Mouse (Mus musculus) midbrain, postnatal 0 days (tissue): ENCODE measurements at regions not wholly inside any gene's neighbourhood (a gene's known extent, or its start where the extent isn't known, plus 50 kb on each side); places are given as distances from the start of the nearest gene placed in this dataset.

Experiments
- ATAC-seq: fragments of 200-750 bp; cut with Nextera tagmentation; 2 replicates; pipeline ENCODE4 v1.8.0; 2017; ENCODE audit warnings: moderate number of reproducible peaks, mild to moderate bottlenecking, moderate TSS enrichment, moderate library complexity; ENCODE audit not compliant: low FRiP score
- DNase-seq: peaks from one replicate; pipeline ENCODE4 v3.0.0-alpha.2; 2015; ENCODE audit warnings: low spot score
- H3K27ac ChIP-seq: fragments of 300-500 bp; sonication (generic); 2 replicates; pipeline ENCODE4 v1.5.1; 2014; ENCODE audit warnings: low read depth, mild to moderate bottlenecking, low read length, mixed read lengths
- H3K27me3 ChIP-seq: fragments of 300-500 bp; sonication (generic); 2 replicates; pipeline ENCODE4 v1.6.1; 2014; ENCODE audit warnings: low read length, control low read depth, mixed read lengths; ENCODE audit not compliant: insufficient read depth
- H3K36me3 ChIP-seq: fragments of 300-500 bp; sonication (generic); 2 replicates; pipeline ENCODE4 v1.6.1; 2014; ENCODE audit warnings: low read length, control low read depth, mixed read lengths; ENCODE audit not compliant: insufficient read depth
- H3K4me1 ChIP-seq: fragments of 300-500 bp; sonication (generic); 2 replicates; pipeline ENCODE4 v1.6.1; 2014; ENCODE audit warnings: mild to moderate bottlenecking, control low read depth, antibody characterized with exemption, low read length, mixed read lengths; ENCODE audit not compliant: insufficient read depth
- H3K4me2 ChIP-seq: fragments of 300-500 bp; sonication (generic); 2 replicates; pipeline ENCODE4 v1.6.1; 2014; ENCODE audit warnings: low read depth, mild to moderate bottlenecking, low read length, mixed read lengths; ENCODE audit not compliant: poor library complexity, severe bottlenecking
- H3K4me3 ChIP-seq: fragments of 300-500 bp; sonication (generic); 2 replicates; pipeline ENCODE4 v1.5.1; 2014; ENCODE audit warnings: low read depth, mild to moderate bottlenecking, low read length, moderate library complexity
- H3K9ac ChIP-seq: fragments of 300-500 bp; sonication (generic); replicated peaks from 2 replicates; pipeline ENCODE4 v1.6.1; 2014; ENCODE audit warnings: mild to moderate bottlenecking, low read length, moderate library complexity, mixed read lengths; ENCODE audit not compliant: poor library complexity, severe bottlenecking
- H3K9me3 ChIP-seq: fragments of 300-500 bp; sonication (generic); 2 replicates; pipeline ENCODE4 v1.6.1; 2016; ENCODE audit warnings: low read length, control low read depth
- CTCF ChIP-seq: IDR thresholded peaks from 2 replicates; pipeline ENCODE4 v1.5.1; 2016; ENCODE audit warnings: antibody characterized with exemption, mild to moderate bottlenecking
- WGBS: fragments of 180-500 bp; shearing (Covaris S2); extraction: QIAGEN DNeasy Blood & Tissue Kit; methylation state at CpG from one replicate; pipeline ENCODE4 v1.1.7; 2014; 5-methylcytosine and 5-hydroxymethylcytosine counted together

- Histone ChIP-seq H3K4me1 (no peaks in the 10 kb centered on the region), H3K4me2 (no peak overlapping the region), H3K9me3 (no peaks in the 10 kb centered on the region), H3K36me3 (no peaks in the 10 kb centered on the region), H3K4me3 (no peak overlapping the region), H3K9ac (no peak overlapping the region), H3K27ac (no peak overlapping the region), H3K27me3 (no peaks in the 10 kb centered on the region)
- no peak for TF ChIP-seq CTCF
- DNase-seq (no peak), ATAC-seq (no peak)
- WGBS, result 76% methylated on average over 7 of the region's 7 CpGs
These were observed 312.0 kb upstream of the Castor2 start for GRCm38 (mm10) chr5:133787491-133787890.

DNA sequence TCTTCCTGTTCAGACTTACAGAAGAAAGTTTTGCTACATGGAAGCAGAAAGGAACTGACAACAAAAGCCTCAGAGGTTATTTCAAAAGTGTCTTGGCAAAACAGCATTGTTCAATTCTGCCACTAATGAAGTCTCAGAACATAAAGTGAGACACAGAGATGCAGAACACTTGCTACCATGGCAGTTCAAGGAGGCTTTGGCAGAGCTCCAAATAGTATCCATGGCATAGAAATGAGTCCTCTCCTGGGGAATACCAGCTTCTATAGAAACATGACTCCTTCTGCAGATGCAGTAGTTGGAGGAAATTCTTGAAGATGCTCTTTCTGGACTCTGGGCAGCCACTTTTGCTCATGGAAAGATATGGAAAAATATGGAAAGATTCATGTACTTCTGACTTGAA, 322.9 kb upstream of the Castor2 start:
- no peaks in the 10 kb centered on the region for H3K27me3 ChIP-seq
- H3K4me1 ChIP-seq, result no peaks in the 10 kb centered on the region
- TF ChIP-seq CTCF, result no peak
- peak; percentile 13 for DNase-seq
- no peak overlapping the region for H3K9ac ChIP-seq
- H3K4me3 ChIP-seq, result no peak overlapping the region
- no peak overlapping the region for H3K4me2 ChIP-seq
- ATAC-seq, result no peak
- H3K36me3 ChIP-seq, result no peaks in the 10 kb centered on the region
- no peaks in the 10 kb centered on the region for H3K9me3 ChIP-seq
- no peak overlapping the region for H3K27ac ChIP-seq

GRCm38 (mm10) chr5:133774116-133774515, 325.4 kb upstream of the Castor2 start:
- Histone ChIP-seq H3K4me2 (no peak overlapping the region), H3K4me1 (no peaks in the 10 kb centered on the region), H3K27me3 (no peaks in the 10 kb centered on the region), H3K27ac (no peak overlapping the region), H3K4me3 (no peak overlapping the region), H3K9ac (no peak overlapping the region), H3K36me3 (no peaks in the 10 kb centered on the region), H3K9me3 (no peaks in the 10 kb centered on the region)
- DNase-seq, result no peak
- TF ChIP-seq CTCF, result no peak
- no peak for ATAC-seq
- WGBS, result 85% methylated on average over 3 of the region's 3 CpGs

- TF ChIP-seq CTCF, result no peak
- Histone ChIP-seq H3K4me2 (no peak overlapping the region), H3K9ac (no peak overlapping the region), H3K27ac (no peak overlapping the region), H3K9me3 (no peaks in the 10 kb centered on the region), H3K36me3 (no peaks in the 10 kb centered on the region), H3K27me3 (no peaks in the 10 kb centered on the region), H3K4me1 (no peaks in the 10 kb centered on the region), H3K4me3 (no peak overlapping the region)
- DNase-seq, result no peak
- 83% methylated on average over 2 of the region's 2 CpGs for WGBS
- no peak for ATAC-seq
These were observed 330.7 kb upstream of the Castor2 start for GRCm38 (mm10) chr5:133768856-133769255.

GRCm38 (mm10) chr5:133757817-133758216, 341.7 kb upstream of the Castor2 start:
- H3K27ac ChIP-seq, result no peak overlapping the region
- no peaks in the 10 kb centered on the region for H3K27me3 ChIP-seq
- WGBS, result 98% methylated on average over 2 of the region's 2 CpGs
- H3K9ac ChIP-seq, result no peak overlapping the region
- H3K36me3 ChIP-seq, result no peaks in the 10 kb centered on the region
- H3K4me3 ChIP-seq, result no peak overlapping the region
- no peaks in the 10 kb centered on the region for H3K9me3 ChIP-seq
- no peak overlapping the region for H3K4me2 ChIP-seq
- no peak for DNase-seq
- H3K4me1 ChIP-seq, result no peaks in the 10 kb centered on the region
- no peak for TF ChIP-seq CTCF
- ATAC-seq, result no peak

DNA sequence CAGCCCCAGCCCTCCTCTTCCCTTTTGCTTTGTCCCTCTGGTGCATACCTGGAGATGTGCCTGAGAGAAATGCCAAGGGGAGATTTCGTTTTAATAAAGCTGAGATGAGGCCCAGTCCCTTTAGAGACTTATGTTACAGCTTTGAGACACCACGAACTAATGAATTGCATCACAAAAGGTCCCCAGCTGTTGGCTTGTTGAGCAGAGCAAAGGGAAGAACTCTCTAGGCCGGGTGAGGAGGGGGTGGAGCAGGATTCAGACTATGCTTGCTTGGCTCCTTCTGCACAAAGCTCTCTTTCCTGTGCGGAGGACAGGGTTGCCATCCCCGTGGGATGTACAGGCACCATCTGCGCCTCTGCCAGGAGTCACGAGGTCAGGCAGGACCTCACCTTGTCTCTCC, 345.3 kb upstream of the Castor2 start:
- H3K9me3 ChIP-seq, result no peaks in the 10 kb centered on the region
- 24% methylated on average over 7 of the region's 7 CpGs for WGBS
- H3K4me1 ChIP-seq, result no peaks in the 10 kb centered on the region
- ATAC-seq (no peak), DNase-seq (no peak)
- no peak overlapping the region for H3K4me3 ChIP-seq
- H3K4me2 ChIP-seq, result no peak overlapping the region
- no peaks in the 10 kb centered on the region for H3K36me3 ChIP-seq
- no peak overlapping the region for H3K27ac ChIP-seq
- no peak for TF ChIP-seq CTCF
- H3K27me3 ChIP-seq, result no peaks in the 10 kb centered on the region
- no peak overlapping the region for H3K9ac ChIP-seq
